Mouse (Mus musculus): Measurements from ENCODE around the gene Epb41l2. TPM values are rescaled to one million over a fixed set of nuclear protein-coding genes. Genes with fewer than 3 reads are reported as not detected.

The Epb41l2 gene
- 46.3 and 51.3 TPM in 2 replicates for polyA plus RNA-seq (2014; fragmentation: Nextera tagmentation; extraction: Ambion mirVana)

- ATAC-seq (replicated peaks; ENCODE audit: low FRiP score, low TSS enrichment, low read depth) (peak; percentile 93), DNase-seq (ENCODE audit: low spot score) (peak; percentile 99)
Observed at GRCm38 (mm10) chr10:25359208-25359958, at the start of gene Epb41l2. TSS of gene Epb41l2 (plus strand) at chr10:25359798.

DNA sequence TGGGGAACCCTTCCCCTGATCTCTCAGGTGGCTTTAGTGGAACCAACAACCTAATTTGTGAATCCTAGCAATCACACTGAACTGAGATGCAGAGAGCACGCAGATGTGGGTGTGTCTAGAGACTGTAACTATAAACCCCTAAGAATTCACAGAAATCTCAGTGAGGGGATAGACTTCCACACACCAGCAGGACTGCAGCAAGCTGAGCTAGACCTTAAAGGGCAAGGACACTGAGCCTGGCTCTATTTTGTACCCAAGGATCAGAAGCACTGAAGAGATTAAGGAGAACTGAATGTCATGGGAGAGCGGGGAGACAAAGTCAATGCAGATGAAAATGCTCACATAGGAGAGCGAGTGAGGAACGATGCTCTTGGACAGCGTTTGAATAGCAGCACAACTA is 49.6 kb upstream of the Epb41l2 start:
- H3K4me2 ChIP-seq (ENCODE audit: low read length), result no peak overlapping the region
- no peaks in the 10 kb centered on the region for H3K4me1 ChIP-seq (replicated peaks; ENCODE audit: control insufficient read depth, insufficient read depth, low read length)
- H3K9me3 ChIP-seq (ENCODE audit: control insufficient read depth, low read length), result no peaks in the 10 kb centered on the region
- no peak for ATAC-seq (replicated peaks; ENCODE audit: low FRiP score, low TSS enrichment, low read depth)
- WGBS, result 83% methylated on average over 5 of the region's 5 CpGs
- no peak for DNase-seq (ENCODE audit: low spot score)
- no peak overlapping the region for H3K9ac ChIP-seq (ENCODE audit: low read length)
- H3K36me3 ChIP-seq (ENCODE audit: control insufficient read depth, insufficient read depth, low read length), result no peaks in the 10 kb centered on the region
- H3K27me3 ChIP-seq (replicated peaks; ENCODE audit: control insufficient read depth, insufficient read depth, low read length), result no peaks in the 10 kb centered on the region
- H3K27ac ChIP-seq (ENCODE audit: low read depth), result no peak overlapping the region
- no peak overlapping the region for H3K4me3 ChIP-seq (ENCODE audit: low read depth, low read length)

More at GRCm38 (mm10) chr10:25359208-25359958, at the start of gene Epb41l2:
- under 1% methylated on average over 53 of the region's 55 CpGs for WGBS
- H3K9me3 ChIP-seq (ENCODE audit: control insufficient read depth, low read length), result no peaks in the 10 kb centered on the region
- no peaks in the 10 kb centered on the region for H3K36me3 ChIP-seq (ENCODE audit: control insufficient read depth, insufficient read depth, low read length)
- H3K9ac ChIP-seq (ENCODE audit: low read length), result peak within 1 kb of the TSS; percentile 79
- peaks cover 22% of the 10 kb centered on the region for H3K4me1 ChIP-seq (replicated peaks; ENCODE audit: control insufficient read depth, insufficient read depth, low read length)
- peak within 1 kb of the TSS; percentile 69 for H3K4me2 ChIP-seq (ENCODE audit: low read length)
- H3K4me3 ChIP-seq (ENCODE audit: low read depth, low read length), result peak within 1 kb of the TSS; percentile 82
- H3K27me3 ChIP-seq (replicated peaks; ENCODE audit: control insufficient read depth, insufficient read depth, low read length), result no peaks in the 10 kb centered on the region
- peak within 1 kb of the TSS; percentile 84 for H3K27ac ChIP-seq (ENCODE audit: low read depth)

DNA sequence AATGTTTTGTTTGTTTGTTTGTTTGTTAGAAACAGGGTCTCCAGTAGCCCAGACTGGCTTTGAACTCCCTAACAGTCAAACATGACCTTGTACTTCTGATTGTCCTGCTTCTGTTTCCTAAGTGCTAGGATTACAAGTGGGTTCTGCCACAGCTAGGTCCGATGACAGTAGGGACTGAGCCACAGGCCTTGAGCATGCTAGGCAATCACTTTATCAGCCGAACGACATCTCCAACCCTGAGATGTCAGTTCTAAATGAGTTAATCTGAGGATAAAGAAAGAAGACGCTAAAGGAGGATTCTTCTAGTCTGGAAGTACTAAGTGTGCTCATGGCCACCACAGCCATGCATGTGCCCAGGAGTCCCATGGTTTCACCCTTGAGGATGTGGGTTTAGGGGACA is 48.9 kb upstream of the Epb41l2 start:
- Histone ChIP-seq H3K4me2 (ENCODE audit: low read length) (no peak overlapping the region), H3K27ac (ENCODE audit: low read depth) (no peak overlapping the region), H3K4me3 (ENCODE audit: low read depth, low read length) (no peak overlapping the region), H3K9me3 (ENCODE audit: control insufficient read depth, low read length) (no peaks in the 10 kb centered on the region), H3K9ac (ENCODE audit: low read length) (no peak overlapping the region), H3K4me1 (replicated peaks; ENCODE audit: control insufficient read depth, insufficient read depth, low read length) (no peaks in the 10 kb centered on the region), H3K27me3 (replicated peaks; ENCODE audit: control insufficient read depth, insufficient read depth, low read length) (no peaks in the 10 kb centered on the region), H3K36me3 (ENCODE audit: control insufficient read depth, insufficient read depth, low read length) (no peaks in the 10 kb centered on the region)
- ATAC-seq (replicated peaks; ENCODE audit: low FRiP score, low TSS enrichment, low read depth), result no peak
- no peak for DNase-seq (ENCODE audit: low spot score)
- WGBS, result 81% methylated on average over 4 of the region's 4 CpGs

GRCm38 (mm10) chr10:25311554-25312212 is 47.9 kb upstream of the Epb41l2 start:
- DNase-seq (ENCODE audit: low spot score) (no peak), ATAC-seq (replicated peaks; ENCODE audit: low FRiP score, low TSS enrichment, low read depth) (no peak)

DNA sequence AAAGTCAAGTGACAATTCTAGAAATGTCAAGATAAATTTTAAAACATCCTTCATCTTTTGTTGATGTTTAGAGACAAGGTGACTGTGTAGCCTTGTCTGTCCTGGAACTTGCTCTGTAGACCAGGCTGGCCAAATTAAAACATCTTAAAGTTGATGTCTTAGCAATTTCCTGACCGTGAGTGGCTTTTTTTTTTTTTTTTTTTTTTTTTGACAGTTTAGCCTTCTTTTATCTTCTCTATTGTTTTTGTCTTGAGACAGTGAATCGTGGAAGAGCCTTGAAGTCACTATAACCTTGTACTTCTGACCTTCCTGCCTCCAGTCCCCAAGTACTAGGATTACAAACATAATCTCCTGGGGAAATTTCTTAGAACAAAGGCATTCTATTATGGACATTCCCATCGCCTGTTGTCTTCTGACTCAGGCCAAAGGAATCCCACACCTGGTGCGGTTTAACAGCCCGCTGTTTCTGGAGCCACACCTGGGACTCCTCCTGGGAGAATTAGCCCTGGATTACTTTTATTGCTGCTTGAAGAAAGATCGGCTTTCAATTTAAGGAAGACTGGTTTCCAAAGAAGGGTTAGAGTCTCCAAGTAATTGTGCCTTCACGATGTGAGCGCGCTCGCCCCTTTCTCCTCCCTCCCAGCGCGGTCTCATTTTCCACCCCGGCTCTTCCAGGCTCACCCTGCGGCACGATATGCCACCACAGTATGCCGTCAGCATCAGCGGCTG is 45.6 kb upstream of the Epb41l2 start:
- 12% methylated on average over 17 of the region's 17 CpGs for WGBS
- Histone ChIP-seq H3K36me3 (ENCODE audit: control insufficient read depth, insufficient read depth, low read length) (no peaks in the 10 kb centered on the region), H3K27me3 (replicated peaks; ENCODE audit: control insufficient read depth, insufficient read depth, low read length) (no peaks in the 10 kb centered on the region), H3K27ac (ENCODE audit: low read depth) (0 out of 2 replicates have a peak overlapping the region, but pooled peaks have one; percentile 9), H3K4me3 (ENCODE audit: low read depth, low read length) (no peak overlapping the region), H3K4me1 (replicated peaks; ENCODE audit: control insufficient read depth, insufficient read depth, low read length) (no peaks in the 10 kb centered on the region), H3K9ac (ENCODE audit: low read length) (no peak overlapping the region), H3K9me3 (ENCODE audit: control insufficient read depth, low read length) (no peaks in the 10 kb centered on the region), H3K4me2 (ENCODE audit: low read length) (peak overlapping the region; percentile 23; the same call in 1 of the 2 replicates)
- ATAC-seq (replicated peaks; ENCODE audit: low FRiP score, low TSS enrichment, low read depth), result peak; percentile 72
- peak; percentile 62 for DNase-seq (ENCODE audit: low spot score)

More at GRCm38 (mm10) chr10:25311554-25312212, 47.9 kb upstream of the Epb41l2 start:
- 64% methylated on average over 9 of the region's 9 CpGs for WGBS
- Histone ChIP-seq H3K4me2 (ENCODE audit: low read length) (no peak overlapping the region), H3K4me1 (replicated peaks; ENCODE audit: control insufficient read depth, insufficient read depth, low read length) (no peaks in the 10 kb centered on the region), H3K36me3 (ENCODE audit: control insufficient read depth, insufficient read depth, low read length) (no peaks in the 10 kb centered on the region), H3K4me3 (ENCODE audit: low read depth, low read length) (no peak overlapping the region), H3K27me3 (replicated peaks; ENCODE audit: control insufficient read depth, insufficient read depth, low read length) (no peaks in the 10 kb centered on the region), H3K27ac (ENCODE audit: low read depth) (no peak overlapping the region), H3K9me3 (ENCODE audit: control insufficient read depth, low read length) (no peaks in the 10 kb centered on the region), H3K9ac (ENCODE audit: low read length) (no peak overlapping the region)

GRCm38 (mm10) chr10:25317665-25318064 is 41.9 kb upstream of the Epb41l2 start:
- Histone ChIP-seq H3K36me3 (ENCODE audit: control insufficient read depth, insufficient read depth, low read length) (no peaks in the 10 kb centered on the region), H3K9ac (ENCODE audit: low read length) (no peak overlapping the region), H3K4me2 (ENCODE audit: low read length) (no peak overlapping the region), H3K4me1 (replicated peaks; ENCODE audit: control insufficient read depth, insufficient read depth, low read length) (no peaks in the 10 kb centered on the region), H3K27me3 (replicated peaks; ENCODE audit: control insufficient read depth, insufficient read depth, low read length) (no peaks in the 10 kb centered on the region), H3K4me3 (ENCODE audit: low read depth, low read length) (no peak overlapping the region), H3K9me3 (ENCODE audit: control insufficient read depth, low read length) (no peaks in the 10 kb centered on the region), H3K27ac (ENCODE audit: low read depth) (no peak overlapping the region)
- ATAC-seq (replicated peaks; ENCODE audit: low FRiP score, low TSS enrichment, low read depth) (peak; percentile 53; the same call in 1 of the 2 replicates), DNase-seq (ENCODE audit: low spot score) (no peak)

DNA sequence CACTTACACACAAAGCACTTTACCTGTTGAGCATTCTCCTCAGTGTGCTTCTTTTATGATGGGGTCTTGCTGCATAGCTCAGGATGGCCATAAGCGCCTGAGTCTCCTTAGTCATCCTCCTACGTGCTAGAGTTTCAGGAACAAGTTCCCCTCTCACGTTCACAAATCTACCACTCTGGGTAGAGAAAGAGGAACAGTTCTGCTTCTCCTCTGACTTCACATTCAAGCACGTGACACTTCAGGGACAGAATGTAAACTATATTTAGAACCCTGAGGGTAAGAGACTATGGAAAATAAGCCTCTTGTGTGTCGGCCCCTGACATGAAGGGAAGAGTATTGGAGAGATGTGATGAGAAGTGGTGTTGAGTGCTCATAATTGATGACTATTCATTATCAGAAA is 41.2 kb upstream of the Epb41l2 start:
- no peaks in the 10 kb centered on the region for H3K27me3 ChIP-seq (replicated peaks; ENCODE audit: control insufficient read depth, insufficient read depth, low read length)
- ATAC-seq (replicated peaks; ENCODE audit: low FRiP score, low TSS enrichment, low read depth), result no peak

DNA sequence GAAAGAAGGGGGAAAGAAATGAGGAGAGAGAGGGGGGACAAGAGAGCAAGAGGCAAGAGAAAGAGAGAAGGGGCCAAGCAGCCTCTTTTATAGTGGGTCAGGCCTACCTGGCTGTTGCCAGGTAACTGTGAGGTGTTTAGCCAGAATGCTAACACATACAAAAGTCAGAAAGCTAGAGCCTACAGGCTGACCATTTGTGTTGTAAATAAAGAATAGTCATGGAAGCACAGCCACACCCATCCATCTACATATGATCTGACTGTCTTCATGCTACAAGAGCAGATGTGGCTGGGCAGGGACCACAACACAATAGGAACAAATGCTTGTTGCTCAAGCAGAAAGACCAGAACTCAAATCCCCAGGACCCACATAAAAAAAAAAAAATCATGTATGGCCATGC is 40.1 kb upstream of the Epb41l2 start:
- H3K27ac ChIP-seq (ENCODE audit: low read depth), result no peak overlapping the region
- ATAC-seq (replicated peaks; ENCODE audit: low FRiP score, low TSS enrichment, low read depth) (no peak), DNase-seq (ENCODE audit: low spot score) (no peak)
- no peaks in the 10 kb centered on the region for H3K36me3 ChIP-seq (ENCODE audit: control insufficient read depth, insufficient read depth, low read length)
- H3K27me3 ChIP-seq (replicated peaks; ENCODE audit: control insufficient read depth, insufficient read depth, low read length), result no peaks in the 10 kb centered on the region
- H3K9ac ChIP-seq (ENCODE audit: low read length), result no peak overlapping the region
- no peak overlapping the region for H3K4me2 ChIP-seq (ENCODE audit: low read length)
- H3K4me3 ChIP-seq (ENCODE audit: low read depth, low read length), result no peak overlapping the region
- no peaks in the 10 kb centered on the region for H3K9me3 ChIP-seq (ENCODE audit: control insufficient read depth, low read length)
- H3K4me1 ChIP-seq (replicated peaks; ENCODE audit: control insufficient read depth, insufficient read depth, low read length), result no peaks in the 10 kb centered on the region

More for the DNA sequence above, 41.2 kb upstream of the Epb41l2 start:
- Histone ChIP-seq H3K4me3 (ENCODE audit: low read depth, low read length) (no peak overlapping the region), H3K9me3 (ENCODE audit: control insufficient read depth, low read length) (no peaks in the 10 kb centered on the region), H3K9ac (ENCODE audit: low read length) (no peak overlapping the region), H3K4me1 (replicated peaks; ENCODE audit: control insufficient read depth, insufficient read depth, low read length) (no peaks in the 10 kb centered on the region), H3K27ac (ENCODE audit: low read depth) (no peak overlapping the region), H3K4me2 (ENCODE audit: low read length) (no peak overlapping the region), H3K36me3 (ENCODE audit: control insufficient read depth, insufficient read depth, low read length) (no peaks in the 10 kb centered on the region)
- 72% methylated on average over 5 of the region's 5 CpGs for whole genome bisulfite sequencing
- DNase-seq (ENCODE audit: low spot score), result no peak
